Mouse (Mus musculus): ENCODE measurements around the gene Wdr43.

Wdr43 gene

GRCm38 (mm10) chr17:71663491-71663890 is 47.8 kb downstream of the Wdr43 start:
- no peak for DNase-seq

DNA sequence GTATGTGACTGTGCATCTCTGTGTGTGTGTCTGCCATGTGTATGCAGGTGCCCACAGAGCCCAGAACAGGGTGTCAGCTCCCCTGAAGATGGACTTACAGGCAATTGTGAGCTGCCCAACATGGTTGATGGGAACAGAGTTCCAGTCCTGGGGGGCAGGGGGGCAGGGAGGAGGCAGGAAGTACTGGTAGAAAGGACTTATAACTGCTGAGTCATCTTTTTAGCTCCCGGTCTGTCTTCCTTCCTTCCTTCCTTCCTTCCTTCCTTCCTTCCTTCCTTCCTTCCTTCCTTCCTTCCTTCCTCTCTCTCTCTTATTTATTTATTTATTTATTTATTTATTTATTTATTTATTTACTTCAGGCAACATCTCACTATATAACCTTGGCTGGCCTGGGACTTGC is 48.5 kb downstream of the Wdr43 start:
- no peak for DNase-seq

GRCm38 (mm10) chr17:71665201-71665600 is 49.5 kb downstream of the Wdr43 start:
- no peak for DNase-seq

DNA sequence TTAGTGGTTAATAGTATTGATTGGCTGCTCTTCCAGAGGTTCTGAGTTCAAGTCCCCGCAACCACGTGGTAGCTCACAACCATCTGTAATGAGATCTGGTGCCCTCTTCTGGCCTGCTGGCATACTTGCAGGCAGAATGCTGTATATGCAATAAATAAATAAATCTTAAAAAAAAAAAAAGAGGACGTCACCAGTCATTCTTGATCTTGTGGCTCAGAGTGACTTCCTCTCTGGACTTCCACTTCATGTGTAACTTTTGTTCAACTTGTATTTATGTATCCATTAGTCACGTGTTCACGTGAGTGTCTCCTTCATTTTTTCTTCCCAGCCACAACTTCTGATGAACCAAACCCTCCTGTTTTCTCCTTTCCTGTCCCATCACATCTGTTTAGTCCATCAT is 53.8 kb downstream of the Wdr43 start:
- DNase-seq = no peak

DNA sequence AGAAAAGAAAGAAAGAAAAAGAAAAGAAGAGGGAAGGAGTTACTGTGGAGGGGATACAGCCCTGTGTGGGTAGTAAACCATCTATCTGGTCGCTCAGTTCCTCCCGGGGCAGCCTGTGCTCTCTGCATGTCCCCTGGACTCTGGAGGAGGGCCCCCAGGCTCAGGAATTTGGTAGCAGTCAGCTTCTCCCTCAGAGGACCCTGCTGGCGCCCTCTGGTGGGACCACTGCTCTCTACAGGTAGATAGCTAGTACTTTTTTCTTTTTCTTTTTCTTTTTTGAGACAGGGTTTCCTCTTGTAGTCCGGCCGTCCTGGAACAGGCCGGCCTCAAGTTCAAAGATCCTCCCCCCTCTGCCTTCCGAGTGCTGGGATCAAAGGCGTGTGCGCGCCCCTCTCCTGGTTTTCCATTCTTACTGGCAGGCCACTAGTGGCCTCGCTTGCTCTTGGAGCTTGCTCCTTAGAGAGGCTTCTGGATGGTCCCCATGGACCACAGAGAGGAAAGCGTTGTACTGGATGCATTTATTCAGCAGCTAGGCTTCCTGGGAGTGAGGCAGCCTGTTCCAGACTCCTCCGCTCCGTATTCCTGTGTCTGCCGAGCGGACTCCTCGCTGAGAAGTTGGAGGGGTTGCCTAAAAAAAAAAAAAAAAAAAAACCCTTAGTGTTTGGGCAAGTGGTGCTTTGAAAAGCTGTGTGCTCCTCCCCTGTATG is 56.3 kb downstream of the Wdr43 start:
- no peak for DNase-seq

DNA sequence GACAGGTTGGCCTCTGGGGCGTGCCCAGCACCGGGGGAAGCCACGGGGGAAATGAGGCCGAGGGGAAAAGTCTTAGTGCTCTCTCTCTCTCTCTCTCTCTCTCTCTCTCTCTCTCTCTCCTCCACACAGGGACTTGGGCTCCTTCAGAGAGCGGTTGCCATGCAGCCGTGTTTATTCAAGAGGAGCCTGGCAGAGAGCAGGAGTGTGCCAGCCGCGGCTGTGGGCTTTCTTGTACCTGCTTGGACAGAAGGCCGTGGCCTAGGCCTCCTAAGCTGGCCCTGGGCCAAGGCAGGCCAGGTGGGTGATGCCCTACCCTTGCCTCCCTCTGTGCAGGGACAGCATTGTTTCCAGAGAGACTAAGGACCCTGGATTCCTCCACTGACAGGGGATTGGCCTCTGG is 57.4 kb downstream of the Wdr43 start, which contains the start of gene Togaram2:
TSS of gene Togaram2 (plus strand) at position 170 of the 400 bp plus-strand sequence.
- DNase-seq = no peak

DNA sequence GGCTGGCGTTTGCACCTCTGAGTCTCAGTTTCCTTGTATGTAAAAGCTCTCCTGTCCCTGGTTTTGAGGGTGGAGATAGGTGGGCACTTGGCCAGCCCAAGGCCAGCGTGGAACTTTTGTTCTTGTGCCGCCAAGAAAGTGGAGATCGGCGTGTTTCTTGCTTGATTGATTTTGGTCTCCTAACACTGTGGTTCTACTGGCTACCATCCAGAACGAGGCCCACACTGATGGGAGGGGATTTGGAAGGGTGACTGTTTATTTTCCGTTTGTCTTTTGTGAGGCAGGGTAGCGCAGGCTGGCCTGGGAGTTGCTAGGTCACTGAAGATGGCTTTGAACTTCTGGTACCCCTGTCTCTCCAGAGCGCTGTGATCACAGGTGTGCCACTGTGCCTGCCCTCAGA is 58.2 kb downstream of the Wdr43 start:
- no peak for DNase-seq

- no peak for DNase-seq
Observed at GRCm38 (mm10) chr17:71674886-71675285, 59.2 kb downstream of the Wdr43 start.

DNA sequence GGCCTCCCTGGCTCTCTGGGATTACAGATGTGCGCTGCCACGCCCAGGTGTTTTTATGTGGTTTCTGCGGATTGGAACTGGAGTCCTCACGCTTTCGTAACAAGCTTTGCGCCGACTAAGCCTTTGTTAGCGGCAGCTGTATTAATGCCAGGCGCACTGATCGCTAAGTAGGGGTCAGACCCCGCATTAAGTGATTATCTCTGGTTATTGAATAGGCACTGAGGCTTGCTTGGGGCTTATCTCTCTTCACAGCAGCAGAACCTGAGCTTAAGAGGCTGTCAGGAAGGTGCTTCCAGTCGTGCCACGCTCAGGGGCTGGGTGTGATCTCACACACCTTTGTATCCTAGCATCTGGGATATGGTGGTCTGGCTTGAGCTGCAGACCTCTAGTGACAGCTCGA is 66.0 kb downstream of the Wdr43 start:
- DNase-seq = no peak

- no peak for DNase-seq
Observed at GRCm38 (mm10) chr17:71682379-71682778, 66.7 kb downstream of the Wdr43 start.

- DNase-seq = no peak
Observed at GRCm38 (mm10) chr17:71683281-71683680, 67.6 kb downstream of the Wdr43 start.

DNA sequence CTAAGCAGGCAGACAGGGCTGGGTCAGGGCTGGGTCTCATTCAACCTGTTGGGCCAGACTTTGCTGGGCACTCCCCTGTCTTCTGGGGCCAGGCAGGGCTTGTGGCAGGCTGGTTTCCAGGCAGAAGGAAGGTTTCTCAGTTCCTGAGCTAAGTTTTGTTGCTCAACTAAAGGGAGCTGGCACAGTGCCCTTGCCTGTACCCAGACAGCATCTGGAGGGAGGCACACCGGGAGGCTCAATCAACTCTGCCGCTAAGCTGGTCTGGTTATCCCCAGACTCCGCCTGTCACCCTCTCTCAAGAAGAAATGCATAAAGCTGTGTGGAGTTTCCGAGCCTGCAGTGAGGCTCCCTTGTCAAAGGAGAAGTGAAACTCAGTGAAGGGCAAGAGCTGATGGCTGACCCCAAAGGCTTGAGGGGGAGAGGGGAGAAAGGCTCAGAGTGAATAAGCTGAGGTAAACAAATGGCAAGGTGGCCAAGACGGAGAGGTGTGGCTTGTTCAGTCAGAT is 68.5 kb downstream of the Wdr43 start:
- peak; percentile 27 for DNase-seq

- DNase-seq = no peak
Observed at GRCm38 (mm10) chr17:71687436-71687835, 71.7 kb downstream of the Wdr43 start.

DNA sequence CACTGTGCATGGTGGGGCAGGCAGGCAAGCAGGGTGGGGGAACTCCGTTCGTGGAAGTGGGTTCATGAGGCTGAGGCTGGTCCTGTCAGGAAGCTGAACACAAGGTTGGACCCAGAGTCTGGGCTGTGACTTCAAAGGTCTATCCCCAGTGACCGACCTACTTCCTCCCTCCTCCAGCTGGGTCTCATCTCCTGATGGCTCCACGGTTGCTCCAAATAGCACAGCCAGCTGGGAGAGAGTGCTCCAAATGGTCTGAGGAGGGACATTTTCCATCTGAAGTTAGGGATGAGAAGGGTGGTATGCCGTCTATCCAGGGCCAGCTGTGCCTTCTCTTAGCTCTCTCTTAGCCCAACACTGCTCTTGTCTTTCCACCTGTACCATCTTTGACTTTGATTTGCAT is 74.2 kb downstream of the Wdr43 start:
- DNase-seq = no peak

DNA sequence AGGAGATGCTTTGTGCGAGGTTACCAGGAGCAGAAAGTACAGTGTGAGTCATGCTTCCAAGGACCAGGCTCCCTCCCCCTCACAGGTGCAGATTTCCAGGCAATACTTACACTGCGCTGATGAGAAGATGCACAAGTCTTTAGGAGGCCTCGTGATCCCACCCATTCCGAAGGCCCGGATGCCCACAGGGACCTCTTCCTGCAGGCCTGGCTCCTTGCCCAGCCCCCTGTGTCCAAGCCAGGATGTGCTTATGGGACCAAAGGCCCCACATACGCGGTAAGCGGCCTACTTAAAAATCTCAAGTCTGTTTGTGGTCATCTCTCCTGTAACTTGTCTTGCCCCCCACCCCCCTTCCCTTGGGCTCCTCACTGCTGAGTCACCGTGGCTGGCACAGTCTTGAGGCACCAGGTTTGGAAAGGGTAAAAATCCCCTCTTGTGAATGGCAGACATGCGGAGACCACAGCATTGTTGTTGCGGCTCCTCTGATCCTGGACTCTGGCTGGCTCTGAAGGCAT is 75.7 kb downstream of the Wdr43 start:
- peak; percentile 40 for DNase-seq

DNA sequence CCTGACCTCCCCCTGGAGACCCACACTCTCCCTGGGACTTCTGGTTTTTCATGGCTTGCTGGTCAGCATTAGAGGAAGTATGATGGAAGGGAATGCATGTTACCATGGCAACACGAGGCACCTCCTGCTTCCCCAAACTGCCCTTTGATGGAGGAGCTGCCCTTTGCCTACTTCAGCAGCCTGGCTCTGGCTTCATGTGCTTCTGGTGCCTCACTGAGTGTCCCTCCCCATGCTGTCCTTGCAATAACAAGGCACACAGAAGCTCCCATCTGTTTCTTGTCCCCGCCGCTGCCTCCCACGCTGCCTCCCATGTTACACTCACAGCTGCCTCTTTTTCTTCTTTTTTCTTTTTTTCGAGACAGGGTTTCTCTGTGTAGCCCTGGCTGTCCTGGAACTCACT is 77.6 kb downstream of the Wdr43 start:
- DNase-seq = peak; percentile 61

GRCm38 (mm10) chr17:71693780-71694179 is 78.1 kb downstream of the Wdr43 start:
- DNase-seq = peak; percentile 19

GRCm38 (mm10) chr17:71695151-71695550 is 79.5 kb downstream of the Wdr43 start:
- no peak for DNase-seq

DNA sequence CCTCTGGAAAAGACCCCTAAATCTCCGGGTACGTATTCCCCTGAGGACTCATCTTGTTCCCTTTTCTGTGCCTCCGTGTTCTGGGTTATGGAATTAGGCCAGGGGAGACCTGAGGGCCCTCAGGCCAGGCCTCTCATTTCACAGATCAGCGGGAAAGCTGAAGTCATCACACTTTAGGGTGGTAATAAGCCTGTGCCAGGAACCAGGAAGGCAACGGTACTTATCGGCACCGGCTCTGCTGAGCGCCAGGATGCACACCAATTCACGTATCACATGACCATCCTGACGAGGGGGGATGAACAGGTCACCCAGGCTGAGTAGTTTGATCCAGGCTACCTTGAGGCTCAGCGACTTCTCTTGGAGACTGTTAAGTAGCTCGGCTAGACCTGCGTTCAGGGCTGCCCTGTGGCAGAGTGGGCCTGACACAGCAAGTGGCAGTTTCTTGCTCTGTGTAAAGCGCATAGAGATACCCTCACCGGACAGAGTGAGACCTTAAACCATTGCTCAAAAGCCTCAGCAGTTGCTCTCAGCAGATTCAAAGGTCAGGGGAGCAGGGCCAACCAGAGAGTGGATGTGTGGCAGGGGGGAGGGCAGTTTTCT is 80.1 kb downstream of the Wdr43 start:
- no peak for DNase-seq

GRCm38 (mm10) chr17:71696396-71696795 is 80.7 kb downstream of the Wdr43 start:
- DNase-seq = no peak

GRCm38 (mm10) chr17:71697896-71698618 is 82.4 kb downstream of the Wdr43 start:
- no peak for DNase-seq

- no peak for DNase-seq
Observed at GRCm38 (mm10) chr17:71698619-71698956, 82.9 kb downstream of the Wdr43 start.

DNA sequence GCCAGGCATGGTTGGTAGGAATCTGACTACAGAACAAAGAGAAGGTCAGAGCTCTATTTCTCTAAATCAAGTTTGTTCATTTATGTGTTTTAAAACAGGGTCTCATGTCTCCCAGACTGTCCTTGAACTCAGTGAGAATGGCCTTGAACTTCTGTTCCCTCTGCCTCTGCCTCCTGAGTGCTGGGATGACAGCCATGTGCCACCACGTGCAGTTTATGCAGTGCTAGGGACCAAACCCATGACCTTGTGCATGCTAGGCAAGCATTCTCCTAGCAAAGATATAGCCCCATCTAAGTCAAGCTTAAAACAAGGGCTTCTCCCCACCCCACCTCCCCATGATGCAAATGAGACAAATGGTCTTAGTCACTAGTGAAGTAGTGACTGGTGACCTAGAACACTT is 89.4 kb downstream of the Wdr43 start:
- no peak for DNase-seq

Data from layer of hippocampus, adult 9-11 months (tissue).